Comparison of ENCODE assay signal across 9 mouse cellular contexts in the genomic region with DNA sequence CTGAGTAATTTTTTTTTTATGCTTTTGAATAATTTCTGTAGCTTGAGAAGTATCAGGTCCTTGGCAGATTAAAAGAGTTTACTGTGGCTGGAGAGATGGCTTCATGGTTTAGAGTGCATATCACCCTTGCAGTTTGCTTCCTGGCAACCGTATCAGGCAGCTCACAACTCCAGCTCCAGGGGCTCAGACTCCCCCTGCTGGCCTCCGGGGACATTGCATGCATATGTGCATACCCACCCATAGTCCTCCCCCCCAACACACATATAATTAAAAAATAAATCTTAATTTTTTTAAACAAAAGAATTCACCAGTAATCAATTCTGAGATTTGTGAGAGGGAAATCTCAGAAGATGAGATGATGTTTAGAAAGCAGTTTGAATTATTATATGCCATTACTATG. TPM values are rescaled to one million over a fixed set of nuclear protein-coding genes. Genes with fewer than 3 reads are reported as not detected.
DNase-seq lines count a peak whose midpoint lies in the region; ATAC-seq and TF ChIP-seq lines count a peak whose summit lies in the region.
"Had no signal": no experiment of that assay in that cellular context is flagged by ENCODE, and none has a peak within 500 bp of the region (broad histone marks: within the 10 kb centered on the region; RNA-seq: fewer than 3 reads in every experiment).

No protein-coding gene starts in this region.

- peak; percentile 43; the same call in 1 of the 2 replicates for TF ChIP-seq CTCF in cerebellum, adult 2 months (IDR thresholded peaks at IDR 0.05; ENCODE audit: borderline replicate concordance, insufficient read depth, low read depth, low read length)
- TF ChIP-seq CTCF in liver, adult 2 months (IDR thresholded peaks at IDR 0.05; ENCODE audit: low read depth, low read length): peak; percentile 86
- TF ChIP-seq CTCF in bone marrow macrophage, adult 2 months (IDR thresholded peaks at IDR 0.05; ENCODE audit: low read depth, low read length): peak; percentile 60

- no peak for TF ChIP-seq POLR2A in cerebellum, adult 2 months (IDR thresholded peaks at IDR 0.05; ENCODE audit: borderline replicate concordance, insufficient read depth, low read length)
- no peak for TF ChIP-seq POLR2A in liver, adult 2 months (IDR thresholded peaks at IDR 0.05; ENCODE audit: extremely low read depth, insufficient read depth, low read length)
- TF ChIP-seq POLR2A in bone marrow macrophage, adult 2 months (IDR thresholded peaks at IDR 0.05; ENCODE audit: borderline replicate concordance, low read depth, low read length): no peak

- no peak overlapping the region for H3K4me2 ChIP-seq in liver, embryonic 11.5 days

- no peaks in the 10 kb centered on the region for H3K79me2 ChIP-seq in liver, adult 2 months (ENCODE audit: control insufficient read depth, insufficient read depth, low read length)

- no peak overlapping the region for H3K4me3 ChIP-seq in cerebellum, adult 2 months (replicated peaks; ENCODE audit: insufficient read depth, low read depth, low read length)
- no peak overlapping the region for H3K4me3 ChIP-seq in liver, adult 2 months (ENCODE audit: insufficient read depth, low read depth, low read length)
- no peak overlapping the region for H3K4me3 ChIP-seq in liver, embryonic 11.5 days (ENCODE audit: low read depth, low read length)
- H3K4me3 ChIP-seq in bone marrow macrophage, adult 2 months (ENCODE audit: insufficient read depth, low read length): no peak overlapping the region
- H3K4me3 ChIP-seq in limb, embryonic 10.5 days: no peak overlapping the region

- no peak for DNase-seq in cerebellum, adult 2 months
- no peak for DNase-seq in cerebellum, postnatal 4 days (ENCODE audit: low spot score in 2 of 2)
- peak; percentile 19 for DNase-seq in liver, adult 2 months (ENCODE audit: extremely low read depth, low read depth, low spot score)
- no peak for DNase-seq in liver, embryonic 11.5 days (ENCODE audit: low spot score)
- peak; percentile 51 for DNase-seq in limb, embryonic 10.5 days (ENCODE audit: low spot score)
- DNase-seq in thymus, postnatal 14 days: peak; percentile 53
- DNase-seq in gastrocnemius, adult 8-10 months (ENCODE audit: low spot score in 2 of 2): no peak

- no peaks in the 10 kb centered on the region for H3K27me3 ChIP-seq in cerebellum, adult 2 months (ENCODE audit: control insufficient read depth, insufficient read depth, low read length)
- peaks cover 2% of the 10 kb centered on the region; the same call in 1 of the 2 replicates for H3K27me3 ChIP-seq in liver, adult 2 months (ENCODE audit: control insufficient read depth, insufficient read depth, low read length)
- no peaks in the 10 kb centered on the region for H3K27me3 ChIP-seq in liver, embryonic 11.5 days (replicated peaks; ENCODE audit: control insufficient read depth, insufficient read depth, low read length)
- H3K27me3 ChIP-seq in limb, embryonic 10.5 days (ENCODE audit: low read depth, poor library complexity, severe bottlenecking): no peaks in the 10 kb centered on the region

- 39% methylated on average over 2 of the region's 2 CpGs for WGBS in cerebellum, adult 2 months
- WGBS in liver, adult 2 months: 29% methylated on average over 2 of the region's 2 CpGs
- 27% methylated on average over 2 of the region's 2 CpGs for WGBS in liver, embryonic 11.5 days
- WGBS in limb, embryonic 10.5 days: 40% methylated on average over 2 of the region's 2 CpGs

- H3K4me1 ChIP-seq in cerebellum, adult 2 months (ENCODE audit: control insufficient read depth, insufficient read depth, low read length): no peaks in the 10 kb centered on the region
- no peaks in the 10 kb centered on the region for H3K4me1 ChIP-seq in liver, adult 2 months (ENCODE audit: control insufficient read depth, insufficient read depth, low read length)
- no peaks in the 10 kb centered on the region for H3K4me1 ChIP-seq in liver, embryonic 11.5 days (replicated peaks; ENCODE audit: control insufficient read depth, insufficient read depth, low read length)
- H3K4me1 ChIP-seq in bone marrow macrophage, adult 2 months (ENCODE audit: control insufficient read depth, insufficient read depth, low read length): no peaks in the 10 kb centered on the region
- H3K4me1 ChIP-seq in limb, embryonic 10.5 days: peaks cover 3% of the 10 kb centered on the region

- H3K9ac ChIP-seq in liver, adult 2 months (ENCODE audit: low read depth, low read length): no peak overlapping the region
- no peak overlapping the region for H3K9ac ChIP-seq in liver, embryonic 11.5 days (ENCODE audit: low read depth, low read length)

- peaks cover 5% of the 10 kb centered on the region; the same call in 1 of the 2 replicates for H3K9me3 ChIP-seq in liver, embryonic 11.5 days (ENCODE audit: control insufficient read depth, low read length)
- H3K9me3 ChIP-seq in limb, embryonic 10.5 days (replicated peaks): 0 out of 2 replicates have a peak, but pooled peaks cover 4% of the 10 kb centered on the region

- H3K27ac ChIP-seq in cerebellum, adult 2 months (ENCODE audit: insufficient read depth, low read length): no peak overlapping the region
- no peak overlapping the region for H3K27ac ChIP-seq in liver, adult 2 months (replicated peaks; ENCODE audit: insufficient read depth, low read depth, low read length)
- H3K27ac ChIP-seq in liver, embryonic 11.5 days (ENCODE audit: low read depth, low read length): no peak overlapping the region
- no peak overlapping the region for H3K27ac ChIP-seq in bone marrow macrophage, adult 2 months (ENCODE audit: insufficient read depth, low read depth, low read length)
- no peak overlapping the region for H3K27ac ChIP-seq in limb, embryonic 10.5 days

- no peaks in the 10 kb centered on the region for H3K36me3 ChIP-seq in liver, adult 2 months (ENCODE audit: control insufficient read depth, insufficient read depth, low read length)
- no peaks in the 10 kb centered on the region for H3K36me3 ChIP-seq in liver, embryonic 11.5 days (ENCODE audit: control insufficient read depth, insufficient read depth, low read length)
- H3K36me3 ChIP-seq in limb, embryonic 10.5 days: no peaks in the 10 kb centered on the region

- no peak for ATAC-seq in liver, embryonic 11.5 days (replicated peaks; ENCODE audit: low FRiP score)

RNA-seq across cellular contexts. Expression of a gene that starts 8.1 kb away (rescaled TPM):
- polyA plus RNA-seq in cerebellum, adult 2 months (2012; rRNA removed): 2.3 and 2.7 TPM in 2 replicates
- total RNA-seq in liver, adult 2 months (2014; rRNA removed): not detected in 2 replicates
- not detected in 2 replicates for polyA plus RNA-seq in liver, adult 2 months (2012; rRNA removed)
- polyA plus RNA-seq in liver, embryonic 11.5 days (2014; fragmentation: Nextera tagmentation; extraction: Ambion mirVana): 0.08 TPM in 1 of 2 replicates, not detected in the other
- not detected in 2 replicates for polyA plus RNA-seq in bone marrow macrophage, adult 2 months (2012; ENCODE audit: insufficient read depth, insufficient read length, missing spikeins)
- not detected in 2 replicates for polyA plus RNA-seq in limb, embryonic 10.5 days (2016; fragmentation: Nextera tagmentation; extraction: Ambion mirVana)
- not detected for total RNA-seq in gastrocnemius, adult 8-10 months (2022)
- polyA plus RNA-seq: heart, embryonic 14.5 days had no signal

RNA-seq across cellular contexts. Expression of a gene that starts 20.3 kb away (rescaled TPM):
- 0.22 and 0.31 TPM in 2 replicates for polyA plus RNA-seq in cerebellum, adult 2 months (2012; rRNA removed)
- total RNA-seq in liver, adult 2 months (2014; rRNA removed): not detected in 2 replicates
- polyA plus RNA-seq in liver, adult 2 months (2012; rRNA removed): not detected in 2 replicates
- polyA plus RNA-seq in liver, embryonic 11.5 days (2014; fragmentation: Nextera tagmentation; extraction: Ambion mirVana): not detected in 2 replicates
- polyA plus RNA-seq in bone marrow macrophage, adult 2 months (2012; ENCODE audit: insufficient read depth, insufficient read length, missing spikeins): 0.17 TPM in 1 of 2 replicates, not detected in the other
- polyA plus RNA-seq in limb, embryonic 10.5 days (2016; fragmentation: Nextera tagmentation; extraction: Ambion mirVana): 0.03 TPM in 1 of 2 replicates, not detected in the other
- total RNA-seq in gastrocnemius, adult 8-10 months (2022): not detected
- polyA plus RNA-seq: heart, embryonic 14.5 days had no signal

RNA-seq across cellular contexts. Expression of a gene that starts 25.6 kb away (rescaled TPM):
- not detected in 2 replicates for polyA plus RNA-seq in cerebellum, adult 2 months (2012; rRNA removed)
- not detected in 2 replicates for total RNA-seq in liver, adult 2 months (2014; rRNA removed)
- polyA plus RNA-seq in liver, adult 2 months (2012; rRNA removed): not detected in 2 replicates
- polyA plus RNA-seq in liver, embryonic 11.5 days (2014; fragmentation: Nextera tagmentation; extraction: Ambion mirVana): not detected in 2 replicates
- 0.11 TPM in 1 of 2 replicates, not detected in the other for polyA plus RNA-seq in bone marrow macrophage, adult 2 months (2012; ENCODE audit: insufficient read depth, insufficient read length, missing spikeins)
- polyA plus RNA-seq in limb, embryonic 10.5 days (2016; fragmentation: Nextera tagmentation; extraction: Ambion mirVana): not detected in 2 replicates
- not detected for total RNA-seq in gastrocnemius, adult 8-10 months (2022)
- polyA plus RNA-seq: heart, embryonic 14.5 days had no signal

RNA-seq across cellular contexts. Expression of a gene that starts 31.8 kb away (rescaled TPM):
- 16.1 and 19.1 TPM in 2 replicates for polyA plus RNA-seq in cerebellum, adult 2 months (2012; rRNA removed)
- total RNA-seq in liver, adult 2 months (2014; rRNA removed): not detected in 2 replicates
- not detected in 2 replicates for polyA plus RNA-seq in liver, adult 2 months (2012; rRNA removed)
- polyA plus RNA-seq in liver, embryonic 11.5 days (2014; fragmentation: Nextera tagmentation; extraction: Ambion mirVana): 0.27 TPM in 1 of 2 replicates, not detected in the other
- polyA plus RNA-seq in bone marrow macrophage, adult 2 months (2012; ENCODE audit: insufficient read depth, insufficient read length, missing spikeins): 0.25 TPM in 1 of 2 replicates, not detected in the other
- 0.09 and 0.34 TPM in 2 replicates for polyA plus RNA-seq in limb, embryonic 10.5 days (2016; fragmentation: Nextera tagmentation; extraction: Ambion mirVana)
- total RNA-seq in gastrocnemius, adult 8-10 months (2022): under 1 TPM in 3 of 4 experiments, not detected in 1; 0.11 to 0.85 (median 0.36) TPM
- polyA plus RNA-seq: heart, embryonic 14.5 days had no signal

RNA-seq across cellular contexts. Expression of a gene that starts 36.6 kb away (rescaled TPM):
- not detected in 2 replicates for polyA plus RNA-seq in cerebellum, adult 2 months (2012; rRNA removed)
- total RNA-seq in liver, adult 2 months (2014; rRNA removed): not detected in 2 replicates
- polyA plus RNA-seq in liver, adult 2 months (2012; rRNA removed): not detected in 2 replicates
- polyA plus RNA-seq in liver, embryonic 11.5 days (2014; fragmentation: Nextera tagmentation; extraction: Ambion mirVana): not detected in 2 replicates
- not detected in 2 replicates for polyA plus RNA-seq in bone marrow macrophage, adult 2 months (2012; ENCODE audit: insufficient read depth, insufficient read length, missing spikeins)
- polyA plus RNA-seq in limb, embryonic 10.5 days (2016; fragmentation: Nextera tagmentation; extraction: Ambion mirVana): not detected in 2 replicates
- not detected for total RNA-seq in gastrocnemius, adult 8-10 months (2022)
- polyA plus RNA-seq: heart, embryonic 14.5 days had no signal

Comparison
In these comparisons a context has a peak if more than half of its experiments do, and no peak if none do; other contexts are left out.
1. DNase-seq: peak in liver, adult 2 months (single experiment), limb, embryonic 10.5 days (single experiment) and thymus, postnatal 14 days (single experiment); none in cerebellum, adult 2 months (0 of 2), cerebellum, postnatal 4 days (0 of 2), liver, embryonic 11.5 days (single experiment) and gastrocnemius, adult 8-10 months (0 of 2).
2. Peak in every context shown above with its lines, with median percentiles within 50 percentile points of each other: CTCF ChIP-seq.